Mouse (Mus musculus) cortical plate, adult 2 months (tissue): ENCODE data around the gene Cdk14.

ENCODE experiments used
- CTCF ChIP-seq: fragments of 200-500 bp; IDR thresholded peaks from 2 replicates; pipeline ENCODE4 v1.5.1; 2011; ENCODE audit warnings: mild to moderate bottlenecking, control low read depth, low read length; ENCODE audit not compliant: insufficient read depth; ENCODE audit errors: extremely low read depth
- POLR2A ChIP-seq: fragments of 200-500 bp; IDR thresholded peaks from 2 replicates; pipeline ENCODE4 v1.6.1; 2011; ENCODE audit warnings: mild to moderate bottlenecking, low read length, control low read depth; ENCODE audit not compliant: insufficient read depth; ENCODE audit errors: extremely low read depth

GRCm38 (mm10) chr5:4878934-4879333, 541.2 kb downstream of the Cdk14 start:
- TF ChIP-seq POLR2A: no peak
- TF ChIP-seq CTCF: no peak
